Mouse (Mus musculus) naive thymus-derived CD4-positive, alpha-beta T cell, adult 5 months (primary cell): ENCODE data around the gene Impdh1. TPM values are rescaled to one million over a fixed set of nuclear protein-coding genes. Genes with fewer than 3 reads are reported as not detected.

Source experiments
- polyA plus RNA-seq: library from polyadenylated mRNA; unstranded; fragments of 100-300 nt; shearing (Covaris generic); gene quantifications from one replicate; pipeline ENCODE4 v1.2.1, GENCODE M21; 2017

The Impdh1 gene
- 182 TPM for polyA plus RNA-seq

GRCm38 (mm10) chr6:29215881-29216501 lies at the start of gene Impdh1:
TSS of gene Impdh1 (minus strand) at chr6:29216364.

GRCm38 (mm10) chr6:29178888-29179658 lies 37.1 kb downstream of the Impdh1 start, which contains the start of gene Prrt4:
TSS of gene Prrt4 (minus strand) at chr6:29179584.

DNA sequence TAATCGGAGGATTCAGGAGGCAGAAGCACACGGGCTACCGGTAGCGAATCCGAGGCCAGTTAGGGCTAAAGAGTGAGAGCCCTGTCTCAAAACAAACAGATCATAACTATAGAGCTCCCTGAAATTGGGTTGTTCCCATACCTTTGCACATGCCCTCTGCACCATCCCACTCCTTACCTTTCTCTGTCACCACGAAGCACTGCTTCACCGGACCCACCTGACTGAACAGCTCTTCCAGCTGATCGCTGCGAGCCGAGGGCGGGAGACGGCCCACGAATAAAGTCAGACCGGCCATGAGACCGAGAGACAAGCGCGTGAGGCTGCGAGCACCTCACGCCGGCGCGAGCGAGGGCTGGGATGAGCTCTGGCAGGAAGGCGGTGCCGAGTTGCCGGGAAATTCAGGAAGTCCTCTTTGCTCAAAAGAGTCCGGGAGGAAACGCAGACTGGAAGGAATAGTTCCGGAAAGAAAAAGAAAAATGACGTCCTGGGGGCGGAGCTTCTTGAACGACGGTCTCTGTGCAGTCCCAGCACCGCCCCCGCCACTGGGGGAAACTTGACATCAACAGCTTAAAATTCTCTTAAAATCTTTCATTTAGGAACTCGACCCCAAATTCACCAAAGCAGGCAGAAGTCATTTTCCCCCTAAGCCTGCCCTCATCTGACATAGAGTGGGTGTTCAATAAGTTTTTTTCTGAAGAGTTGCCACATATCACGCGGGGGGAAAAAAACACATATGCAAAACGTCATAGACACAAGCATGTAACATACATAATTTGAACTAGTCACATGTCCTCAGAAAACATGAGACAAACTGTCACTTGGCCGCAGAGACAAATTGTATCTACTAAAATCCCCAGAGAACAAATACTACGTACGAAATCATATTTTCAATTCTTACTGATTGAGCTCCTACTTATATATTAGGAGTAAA lies 51.6 kb downstream of the Impdh1 start, which contains the start of gene Rbm28:
TSS of gene Rbm28 (minus strand) at position 693 of the 931 bp plus-strand sequence.

Other genes with a start within 250 kb of the Impdh1 start
- gene Lep, start 156.1 kb downstream of the Impdh1 start, polyA plus RNA-seq, result not detected
- gene Rbm28, start 51.4 kb downstream of the Impdh1 start, polyA plus RNA-seq, result 54.2 TPM
- gene Prrt4, start 36.8 kb downstream of the Impdh1 start, polyA plus RNA-seq, result not detected
- gene Hilpda, start 56.1 kb upstream of the Impdh1 start, polyA plus RNA-seq, result 25.5 TPM
- gene Fam71f2, start 63.2 kb upstream of the Impdh1 start, polyA plus RNA-seq, result 0.73 TPM
- gene Fam71f1, start 102.8 kb upstream of the Impdh1 start, polyA plus RNA-seq, result not detected
- 89.1 TPM for gene Calu, start 131.7 kb upstream of the Impdh1 start, polyA plus RNA-seq
- 0.27 TPM for gene Opn1sw, start 172.1 kb upstream of the Impdh1 start, polyA plus RNA-seq
- not detected for gene Ccdc136, start 179.9 kb upstream of the Impdh1 start, polyA plus RNA-seq
- not detected for gene Flnc, start 216.9 kb upstream of the Impdh1 start, polyA plus RNA-seq